Mouse (Mus musculus): Measurements from ENCODE around the gene Prr7. TPM values are rescaled to one million over a fixed set of nuclear protein-coding genes. Genes with fewer than 3 reads are reported as not detected.

Gene Prr7
- polyA plus RNA-seq, 1 experiment from 2014 or later = 5.1 TPM

DNA sequence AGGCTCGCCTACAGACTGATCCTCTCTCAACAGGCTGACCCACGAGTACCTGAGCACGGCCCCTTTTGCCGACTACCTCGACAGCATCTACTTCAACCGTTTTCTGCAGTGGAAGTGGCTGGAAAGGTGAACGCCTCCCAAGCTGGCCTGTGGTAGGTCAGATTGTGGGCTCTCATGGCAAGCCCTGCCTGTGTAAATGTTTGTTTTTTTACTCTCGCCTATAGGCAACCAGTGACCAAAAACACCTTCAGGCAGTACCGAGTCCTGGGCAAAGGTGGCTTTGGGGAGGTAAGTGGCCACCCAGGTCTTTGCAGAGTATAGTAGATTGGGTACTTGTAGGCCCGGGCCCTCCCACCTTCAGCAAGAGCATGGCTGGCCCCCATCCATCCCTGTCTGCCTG, 12.8 kb upstream of the Prr7 start:
- Histone ChIP-seq H3K4me1 (replicated peaks) (peaks cover 19% of the 10 kb centered on the region), H3K9ac (no peak overlapping the region), H3K4me3 (no peak overlapping the region), H3K36me3 (peaks cover 54% of the 10 kb centered on the region), H3K27me3 (no peaks in the 10 kb centered on the region), H3K27ac (replicated peaks) (no peak overlapping the region), H3K9me3 (no peaks in the 10 kb centered on the region), H3K4me2 (no peak overlapping the region)
- 92% methylated on average over 10 of the region's 10 CpGs for WGBS
- ATAC-seq (ENCODE audit: low FRiP score, low read depth) = no peak

DNA sequence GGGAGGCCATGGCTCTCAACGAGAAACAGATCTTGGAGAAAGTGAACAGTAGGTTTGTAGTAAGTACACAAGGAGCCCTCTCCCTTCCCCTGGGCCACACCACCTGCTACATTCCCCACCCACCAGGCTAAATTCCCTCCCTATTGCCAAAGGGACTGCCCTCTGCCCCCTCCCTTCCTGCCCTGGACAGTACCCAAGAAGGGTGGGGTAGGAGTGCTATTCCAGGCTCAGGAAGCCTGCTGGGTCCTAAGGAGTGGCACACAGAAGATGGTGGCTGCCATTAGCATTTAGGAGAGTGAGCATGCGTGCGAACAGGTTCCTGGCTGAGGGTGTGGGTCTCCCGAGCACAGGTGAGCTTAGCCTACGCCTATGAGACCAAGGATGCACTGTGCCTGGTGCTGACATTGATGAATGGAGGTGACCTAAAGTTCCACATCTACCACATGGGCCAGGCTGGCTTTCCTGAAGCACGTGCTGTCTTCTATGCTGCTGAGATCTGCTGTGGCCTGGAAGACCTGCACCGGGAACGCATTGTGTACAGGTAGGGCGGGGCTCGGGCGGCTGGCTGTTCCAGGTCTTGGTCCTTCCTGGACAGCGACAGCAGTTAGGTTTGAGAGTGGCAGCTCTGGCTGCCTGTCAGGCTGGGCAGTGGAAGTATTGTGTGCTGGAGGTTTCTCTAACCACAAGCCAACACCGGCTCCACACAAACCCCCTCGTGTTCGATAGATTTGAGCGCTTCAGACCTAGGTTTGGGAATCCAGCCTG, 12.1 kb upstream of the Prr7 start:
- H3K36me3 ChIP-seq = peaks cover 60% of the 10 kb centered on the region
- H3K9me3 ChIP-seq = no peaks in the 10 kb centered on the region
- H3K4me3 ChIP-seq = no peak overlapping the region
- peaks cover 12% of the 10 kb centered on the region for H3K4me1 ChIP-seq (replicated peaks)
- ATAC-seq (ENCODE audit: low FRiP score, low read depth) = no peak
- H3K9ac ChIP-seq = no peak overlapping the region
- 96% methylated on average over 16 of the region's 16 CpGs for WGBS
- no peak overlapping the region for H3K27ac ChIP-seq (replicated peaks)
- H3K27me3 ChIP-seq = no peaks in the 10 kb centered on the region
- no peak overlapping the region for H3K4me2 ChIP-seq

DNA sequence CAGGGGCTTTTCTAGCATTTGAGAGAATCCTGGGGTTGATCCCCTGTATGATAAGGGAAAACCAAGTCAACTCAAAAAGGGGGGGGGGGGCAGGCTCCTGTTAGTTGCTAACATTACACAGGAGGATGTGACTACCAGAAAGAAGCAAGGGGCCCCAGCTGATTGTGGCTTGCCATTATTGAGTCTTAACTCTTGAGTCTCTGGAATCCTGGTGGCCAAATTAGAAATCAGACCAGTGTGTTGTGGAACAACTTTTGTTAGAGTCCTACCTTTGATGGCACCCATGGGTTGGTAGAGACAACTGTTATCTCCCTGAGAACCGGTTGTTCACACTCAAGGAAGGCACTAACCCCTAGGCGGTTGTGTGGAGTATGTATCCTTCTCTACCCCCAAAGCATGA, 1.1 kb upstream of the Prr7 start:
- Histone ChIP-seq H3K4me2 (peak overlapping the region; percentile 81; the same call in 1 of the 2 replicates), H3K4me1 (replicated peaks) (peaks cover 47% of the 10 kb centered on the region), H3K4me3 (no peak overlapping the region), H3K27me3 (no peaks in the 10 kb centered on the region), H3K36me3 (peaks cover 17% of the 10 kb centered on the region; the same call in 1 of the 2 replicates), H3K27ac (replicated peaks) (no peak overlapping the region), H3K9me3 (no peaks in the 10 kb centered on the region), H3K9ac (no peak overlapping the region)
- no peak for ATAC-seq (ENCODE audit: low FRiP score, low read depth)
- 61% methylated on average over 2 of the region's 2 CpGs for WGBS

DNA sequence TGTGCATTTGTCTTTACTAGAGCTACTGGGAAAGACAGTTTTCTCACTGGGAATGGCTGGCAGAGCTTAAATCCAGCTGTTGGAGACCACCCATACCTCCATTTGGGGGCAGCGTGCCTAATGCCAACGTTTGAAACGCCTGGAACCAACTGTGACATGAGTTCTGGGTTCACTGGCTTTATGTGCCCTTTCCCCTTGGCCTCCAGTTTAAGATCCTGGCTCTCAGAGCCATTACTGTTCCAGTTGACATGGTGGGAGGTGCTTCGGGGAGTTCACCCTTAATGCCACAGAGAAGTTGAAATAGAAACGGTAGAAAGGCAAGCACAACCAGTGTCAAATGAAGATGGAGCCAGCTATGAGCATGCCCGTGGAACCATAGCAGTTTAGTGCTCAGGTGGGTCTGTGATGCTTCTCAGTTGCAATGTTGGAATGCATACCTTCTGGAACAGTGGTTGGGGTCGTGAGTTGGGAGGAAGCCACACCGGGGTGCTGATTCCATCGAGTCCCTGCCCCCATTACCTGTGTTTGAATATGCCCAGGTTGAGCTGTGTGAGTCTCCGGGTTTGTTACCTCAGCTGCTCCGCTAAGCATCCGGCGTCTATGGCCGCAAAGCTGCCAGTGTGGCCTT, 554 bp upstream of the Prr7 start:
- Histone ChIP-seq H3K9ac (peak overlapping the region; percentile 96), H3K27me3 (no peaks in the 10 kb centered on the region), H3K4me3 (peak overlapping the region; percentile 91), H3K9me3 (no peaks in the 10 kb centered on the region), H3K27ac (replicated peaks) (peak overlapping the region; percentile 99), H3K4me1 (replicated peaks) (peaks cover 53% of the 10 kb centered on the region), H3K4me2 (peak overlapping the region; percentile 81), H3K36me3 (peaks cover 14% of the 10 kb centered on the region; the same call in 1 of the 2 replicates)
- 6% methylated on average over 14 of the region's 14 CpGs for WGBS
- ATAC-seq (ENCODE audit: low FRiP score, low read depth) = no peak; the same call in 1 of the 2 replicates

DNA sequence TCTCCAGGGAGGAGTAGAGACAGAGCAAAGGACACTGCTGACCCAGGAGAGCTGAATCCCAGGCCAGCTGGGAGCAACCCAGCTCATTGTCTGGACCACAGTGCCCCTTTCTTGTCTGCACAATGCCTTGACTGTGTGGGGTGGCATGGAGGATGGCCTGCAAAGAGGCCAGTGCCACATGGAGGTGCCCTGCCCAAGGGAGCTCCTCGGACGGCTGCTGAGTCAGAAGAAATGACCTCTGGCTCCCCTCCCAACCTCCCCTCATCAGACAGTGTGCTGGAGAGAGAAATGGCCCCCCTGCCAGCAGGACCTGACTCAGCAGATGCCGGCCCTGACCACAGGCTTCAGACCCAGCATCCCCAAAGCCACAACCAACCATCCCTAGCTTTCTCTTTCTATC, 1.1 kb downstream of the Prr7 start:
- Histone ChIP-seq H3K4me1 (replicated peaks) (peaks cover 69% of the 10 kb centered on the region), H3K36me3 (no peaks in the 10 kb centered on the region; the same call in 1 of the 2 replicates), H3K4me3 (peak overlapping the region; percentile 91), H3K9me3 (no peaks in the 10 kb centered on the region), H3K27me3 (no peaks in the 10 kb centered on the region), H3K27ac (replicated peaks) (peak overlapping the region; percentile 99), H3K4me2 (peak overlapping the region; percentile 81), H3K9ac (peak overlapping the region; percentile 96)
- 1% methylated on average over 3 of the region's 3 CpGs for WGBS
- ATAC-seq (ENCODE audit: low FRiP score, low read depth) = peak; percentile 31; the same call in 1 of the 2 replicates

DNA sequence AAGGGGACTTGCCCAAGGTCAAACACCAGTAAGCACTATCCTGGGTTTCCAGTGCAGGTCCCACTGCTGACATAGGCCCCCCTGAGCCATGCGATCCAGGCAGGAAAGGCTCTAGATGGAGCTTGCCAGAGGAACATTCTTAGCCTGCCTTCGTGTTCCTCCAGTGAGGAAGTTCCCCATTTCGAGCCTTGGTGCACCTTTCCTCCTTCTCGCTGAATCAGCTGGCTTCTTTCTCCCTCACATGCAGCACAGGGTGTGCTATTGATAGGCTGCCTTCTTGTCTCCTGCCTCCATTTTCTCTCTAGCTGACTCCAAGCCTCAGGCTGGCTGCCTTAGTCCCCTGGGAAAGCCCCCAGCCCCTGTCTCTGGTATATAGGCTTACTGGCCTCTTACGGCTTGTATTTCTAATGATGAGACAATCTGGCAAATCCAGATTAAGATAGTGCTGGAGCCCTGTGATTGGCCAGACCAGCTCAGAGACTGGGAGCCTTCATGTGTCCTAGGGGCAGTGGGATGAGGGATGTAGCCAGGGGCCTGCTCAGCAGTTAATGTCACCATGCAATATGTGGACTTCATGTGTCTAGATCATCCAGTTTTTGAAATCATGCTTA, 1.9 kb downstream of the Prr7 start:
- H3K4me1 ChIP-seq (replicated peaks) = peaks cover 77% of the 10 kb centered on the region
- peak overlapping the region; percentile 99 for H3K27ac ChIP-seq (replicated peaks)
- 45% methylated on average over 5 of the region's 5 CpGs for WGBS
- peak overlapping the region; percentile 96 for H3K9ac ChIP-seq
- H3K4me3 ChIP-seq = peak overlapping the region; percentile 91
- H3K36me3 ChIP-seq = no peaks in the 10 kb centered on the region
- ATAC-seq (ENCODE audit: low FRiP score, low read depth) = no peak
- H3K9me3 ChIP-seq = no peaks in the 10 kb centered on the region
- H3K27me3 ChIP-seq = no peaks in the 10 kb centered on the region
- peak overlapping the region; percentile 81 for H3K4me2 ChIP-seq

DNA sequence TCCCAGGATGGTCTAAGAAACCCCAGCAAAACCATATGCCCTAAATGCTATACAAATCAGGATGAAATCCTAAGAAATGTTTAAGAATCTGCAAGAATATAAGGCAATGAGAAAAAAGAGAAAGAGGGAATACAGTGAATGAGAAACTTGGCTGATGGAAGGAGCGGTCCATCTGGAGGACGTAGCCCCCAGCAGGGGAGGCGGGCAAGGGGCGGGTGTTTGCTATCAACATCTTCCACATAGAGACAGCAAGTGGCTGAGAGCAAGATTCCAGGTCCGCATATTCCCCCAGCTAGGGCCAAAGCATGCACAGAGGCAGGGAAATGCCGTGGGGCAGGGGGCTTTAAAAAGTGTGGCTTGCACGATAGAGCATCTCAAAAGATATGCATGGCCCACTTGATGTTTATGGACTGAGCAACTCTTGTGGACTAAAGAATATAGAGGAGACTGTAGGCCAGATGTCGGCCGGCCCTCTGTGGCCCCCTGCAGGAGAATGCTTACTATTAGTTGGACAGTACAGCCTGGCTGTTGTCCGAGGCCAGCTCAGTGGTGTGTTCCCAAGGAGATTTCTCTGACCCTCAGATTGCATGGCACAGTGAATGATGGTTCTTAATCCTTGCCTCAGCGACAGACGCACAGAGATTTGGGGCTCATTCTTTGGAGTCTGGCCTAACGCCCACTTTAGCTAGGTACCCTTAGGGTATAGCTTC, 4.9 kb downstream of the Prr7 start:
- peaks cover 95% of the 10 kb centered on the region for H3K4me1 ChIP-seq (replicated peaks)
- no peak overlapping the region for H3K9ac ChIP-seq
- no peak for ATAC-seq (ENCODE audit: low FRiP score, low read depth)
- H3K36me3 ChIP-seq = no peaks in the 10 kb centered on the region
- no peaks in the 10 kb centered on the region for H3K27me3 ChIP-seq
- H3K4me2 ChIP-seq = peak overlapping the region; percentile 5; the same call in 1 of the 2 replicates
- H3K9me3 ChIP-seq = no peaks in the 10 kb centered on the region
- H3K27ac ChIP-seq (replicated peaks) = 0 out of 2 replicates have a peak overlapping the region, but pooled peaks have one; percentile 93
- WGBS = 34% methylated on average over 13 of the region's 13 CpGs
- H3K4me3 ChIP-seq = no peak overlapping the region

DNA sequence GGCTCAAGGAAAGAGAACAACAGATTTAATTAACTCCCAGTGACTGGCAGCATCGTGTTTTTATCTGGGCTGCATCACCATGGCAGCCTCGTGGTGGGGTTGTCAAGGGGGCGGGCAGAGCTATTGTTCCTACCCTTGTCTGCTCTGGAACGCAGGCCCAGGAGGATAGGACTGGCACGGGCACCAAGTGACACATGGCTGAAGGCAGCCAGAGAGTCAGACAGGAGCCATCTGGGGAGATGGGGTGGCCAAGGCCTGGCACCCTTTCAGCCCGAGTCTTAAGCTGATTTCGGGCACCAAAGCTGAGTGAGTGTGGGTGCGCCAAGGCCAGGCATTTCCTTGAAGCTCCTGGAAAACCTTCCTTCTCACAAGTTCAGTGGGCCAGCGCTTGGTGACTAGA, 6.3 kb downstream of the Prr7 start:
- peak overlapping the region; percentile 34; the same call in 1 of the 2 replicates for H3K9ac ChIP-seq
- no peaks in the 10 kb centered on the region for H3K27me3 ChIP-seq
- 30% methylated on average over 9 of the region's 9 CpGs for WGBS
- H3K4me3 ChIP-seq = no peak overlapping the region; the same call in 1 of the 2 replicates
- no peak for ATAC-seq (ENCODE audit: low FRiP score, low read depth)
- peaks cover 99% of the 10 kb centered on the region for H3K4me1 ChIP-seq (replicated peaks)
- H3K4me2 ChIP-seq = peak overlapping the region; percentile 98
- H3K9me3 ChIP-seq = no peaks in the 10 kb centered on the region
- H3K27ac ChIP-seq (replicated peaks) = peak overlapping the region; percentile 93
- peaks cover 7% of the 10 kb centered on the region for H3K36me3 ChIP-seq

DNA sequence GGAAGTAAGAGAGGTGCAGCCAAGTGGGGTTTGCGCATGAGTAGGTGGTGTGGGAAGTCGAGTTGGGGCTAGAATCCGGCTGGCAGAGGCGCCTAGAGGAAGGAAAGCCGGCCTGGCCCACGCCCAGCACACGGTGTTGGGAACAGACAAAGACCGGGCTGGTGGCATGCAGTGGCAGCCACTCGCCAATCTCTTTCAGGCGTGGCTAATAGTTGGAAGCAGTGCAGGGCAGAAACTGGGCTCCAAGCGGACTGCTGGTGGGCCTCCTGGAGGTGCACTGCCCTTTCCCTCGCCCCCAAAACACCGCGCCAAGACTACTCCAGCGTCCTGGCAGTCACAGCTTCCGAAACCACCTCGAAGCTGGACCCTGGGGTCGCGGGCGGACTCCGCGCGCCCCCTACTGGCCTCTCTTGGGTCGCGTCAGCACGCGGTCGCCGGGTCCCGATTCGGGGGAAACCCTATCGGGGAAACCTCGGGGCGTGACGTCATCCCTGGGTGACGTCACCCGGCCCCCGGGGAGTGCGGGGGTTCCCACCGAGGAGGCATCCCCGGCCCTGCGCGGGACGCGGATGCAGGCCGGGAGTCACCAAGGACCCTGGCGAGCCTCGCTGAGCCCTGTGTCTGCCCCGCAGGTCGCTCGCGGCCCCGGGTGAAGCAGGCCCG, 7.2 kb downstream of the Prr7 start:
- H3K27ac ChIP-seq (replicated peaks) = peak overlapping the region; percentile 93

DNA sequence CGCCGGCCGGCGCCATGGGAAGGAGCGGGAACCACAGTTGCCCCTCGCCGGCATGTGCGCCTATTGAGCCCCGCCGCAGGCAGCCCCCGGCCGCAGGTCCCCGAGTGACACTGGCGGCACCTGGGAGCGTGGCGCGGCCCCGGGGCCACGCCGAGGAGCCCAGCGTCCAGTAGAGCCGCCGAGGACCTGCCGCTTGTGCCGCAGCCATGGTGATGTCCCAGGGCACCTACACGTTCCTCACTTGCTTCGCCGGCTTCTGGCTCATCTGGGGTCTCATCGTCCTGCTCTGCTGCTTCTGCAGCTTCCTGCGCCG, 7.7 kb downstream of the Prr7 start:
- Histone ChIP-seq H3K4me3 (peak overlapping the region; percentile 45), H3K36me3 (peaks cover 21% of the 10 kb centered on the region), H3K9ac (peak overlapping the region; percentile 66), H3K4me2 (peak overlapping the region; percentile 98), H3K27ac (replicated peaks) (peak overlapping the region; percentile 93), H3K27me3 (no peaks in the 10 kb centered on the region), H3K9me3 (no peaks in the 10 kb centered on the region), H3K4me1 (replicated peaks) (peaks cover 90% of the 10 kb centered on the region)
- peak; percentile 8 for ATAC-seq (ENCODE audit: low FRiP score, low read depth)
- WGBS = 2% methylated on average over 26 of the region's 31 CpGs

More for the DNA sequence above, 7.2 kb downstream of the Prr7 start:
- H3K9me3 ChIP-seq = no peaks in the 10 kb centered on the region
- H3K36me3 ChIP-seq = peaks cover 17% of the 10 kb centered on the region
- peaks cover 95% of the 10 kb centered on the region for H3K4me1 ChIP-seq (replicated peaks)
- peak overlapping the region; percentile 45 for H3K4me3 ChIP-seq
- WGBS = under 1% methylated on average over 54 of the region's 54 CpGs
- no peaks in the 10 kb centered on the region for H3K27me3 ChIP-seq
- H3K9ac ChIP-seq = peak overlapping the region; percentile 66
- ATAC-seq (ENCODE audit: low FRiP score, low read depth) = peak; percentile 71
- peak overlapping the region; percentile 98 for H3K4me2 ChIP-seq

Measured in hindbrain, embryonic 15.5 days (tissue).